Mouse (Mus musculus) midbrain, embryonic 16.5 days (tissue): ENCODE data around the gene Ctsg. TPM values are rescaled to one million over a fixed set of nuclear protein-coding genes. Genes with fewer than 3 reads are reported as not detected.
"Not testable (repeated sequence)": the region's sequence is repeated elsewhere in the genome, so short reads cannot be mapped to it uniquely, and the experiment has no call there.

ENCODE experiments used
- ATAC-seq: fragments of 200-750 bp; cut with Nextera tagmentation; 2 replicates; pipeline ENCODE4 v1.8.0; 2017; ENCODE audit warnings: moderate TSS enrichment
- H3K27ac ChIP-seq: fragments of 300-500 bp; sonication (generic); 2 replicates; pipeline ENCODE4 v1.5.1; 2014; ENCODE audit warnings: mild to moderate bottlenecking, low read length, mixed read lengths
- H3K27me3 ChIP-seq: fragments of 300-500 bp; sonication (generic); 2 replicates; pipeline ENCODE4 v1.6.1; 2014; ENCODE audit warnings: low read depth, low read length, mixed read lengths; ENCODE audit not compliant: control insufficient read depth, insufficient read depth
- H3K36me3 ChIP-seq: fragments of 300-500 bp; sonication (generic); 2 replicates; pipeline ENCODE4 v1.6.1; 2014; ENCODE audit warnings: mild to moderate bottlenecking, low read length, moderate library complexity, mixed read lengths; ENCODE audit not compliant: control insufficient read depth, insufficient read depth
- H3K4me1 ChIP-seq: fragments of 300-500 bp; sonication (generic); 2 replicates; pipeline ENCODE4 v1.6.1; 2014; ENCODE audit warnings: mild to moderate bottlenecking, low read length, mixed read lengths; ENCODE audit not compliant: control insufficient read depth, insufficient read depth
- H3K4me2 ChIP-seq: fragments of 300-500 bp; sonication (generic); 2 replicates; pipeline ENCODE4 v1.6.1; 2014; ENCODE audit warnings: mild to moderate bottlenecking, low read length, mixed read lengths
- H3K4me3 ChIP-seq: fragments of 300-500 bp; sonication (generic); 2 replicates; pipeline ENCODE4 v1.5.1; 2014; ENCODE audit warnings: low read depth, mild to moderate bottlenecking, low read length, moderate library complexity, mixed read lengths
- H3K9ac ChIP-seq: fragments of 300-500 bp; sonication (generic); 2 replicates; pipeline ENCODE4 v1.6.1; 2014; ENCODE audit warnings: low read depth, low read length, mixed read lengths
- H3K9me3 ChIP-seq: fragments of 300-500 bp; sonication (generic); replicated peaks from 2 replicates; pipeline ENCODE4 v1.6.1; 2014; ENCODE audit warnings: mild to moderate bottlenecking, low read length, mixed read lengths; ENCODE audit not compliant: control insufficient read depth, poor library complexity, severe bottlenecking
- WGBS: fragments of 180-500 bp; shearing (Covaris S2); extraction: QIAGEN DNeasy Blood & Tissue Kit; methylation state at CpG from one replicate; pipeline ENCODE4 v1.1.7; 2014; 5-methylcytosine and 5-hydroxymethylcytosine counted together
- polyA plus RNA-seq: library from polyadenylated mRNA; unstranded; fragments of >200 nt; fragmentation: Nextera tagmentation; extraction: Ambion mirVana; gene quantifications from 2 replicates; pipeline ENCODE4 v1.2.1, GENCODE M21; 2015

Ctsg gene
- polyA plus RNA-seq = not detected in 2 replicates

DNA sequence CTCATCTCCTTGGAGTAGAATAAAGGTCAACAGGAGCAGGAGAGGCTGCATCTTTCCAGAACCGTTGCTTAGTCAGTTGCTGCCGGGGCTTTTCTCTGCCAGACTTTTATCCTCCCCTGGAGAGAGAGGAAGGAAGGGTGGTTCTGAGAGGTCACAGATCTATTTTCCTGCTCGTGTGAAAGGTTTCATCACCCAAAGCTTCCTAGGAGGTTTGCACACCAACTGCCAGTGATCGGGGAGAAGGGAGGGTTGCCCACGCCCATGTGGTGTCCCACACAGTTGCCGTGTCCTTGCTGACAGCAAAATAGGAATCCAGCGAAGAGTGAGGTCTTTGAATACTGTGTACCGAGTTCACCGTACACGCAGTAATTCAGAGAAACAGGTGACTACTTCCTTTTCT lies at the start of gene Ctsg:
Ctsg (minus strand) TSS at position 189 of the 400 bp plus-strand sequence.
- 77% methylated on average over 10 of the region's 10 CpGs for WGBS
- ATAC-seq = no peak

DNA sequence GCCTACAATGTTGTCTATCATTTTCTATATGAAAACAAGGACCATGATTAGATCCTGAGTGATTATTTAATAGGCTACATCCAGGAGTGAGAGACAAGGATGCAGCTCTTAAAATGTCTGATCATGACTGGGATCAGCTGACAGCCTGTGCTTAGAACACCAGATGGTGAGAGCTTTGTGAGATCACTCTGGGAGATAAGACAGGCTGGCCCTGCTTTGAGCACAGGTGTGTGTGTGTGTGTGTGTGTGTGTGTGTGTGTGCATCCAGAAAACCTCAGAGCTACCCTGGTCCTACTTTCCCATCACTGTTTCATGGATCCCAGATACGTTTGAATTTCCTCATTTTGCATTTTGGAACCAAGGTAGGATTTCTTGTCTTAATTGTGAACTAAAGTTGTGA lies 31.3 kb upstream of the Ctsg start:
- WGBS = 71% methylated on average over 1 of the region's 1 CpGs
- not testable (repeated sequence) for ATAC-seq, H3K27ac ChIP-seq, H3K9ac ChIP-seq, H3K4me1 ChIP-seq, H3K36me3 ChIP-seq, H3K27me3 ChIP-seq, H3K9me3 ChIP-seq, H3K4me3 ChIP-seq, H3K4me2 ChIP-seq

More for the DNA sequence above, at the start of gene Ctsg:
- Histone ChIP-seq H3K27me3 (no peaks in the 10 kb centered on the region), H3K9ac (no peak within 1 kb of the TSS), H3K36me3 (no peaks in the 10 kb centered on the region), H3K4me3 (no peak within 1 kb of the TSS), H3K4me2 (no peak within 1 kb of the TSS), H3K9me3 (no peaks in the 10 kb centered on the region), H3K4me1 (no peaks in the 10 kb centered on the region), H3K27ac (no peak within 1 kb of the TSS)

DNA sequence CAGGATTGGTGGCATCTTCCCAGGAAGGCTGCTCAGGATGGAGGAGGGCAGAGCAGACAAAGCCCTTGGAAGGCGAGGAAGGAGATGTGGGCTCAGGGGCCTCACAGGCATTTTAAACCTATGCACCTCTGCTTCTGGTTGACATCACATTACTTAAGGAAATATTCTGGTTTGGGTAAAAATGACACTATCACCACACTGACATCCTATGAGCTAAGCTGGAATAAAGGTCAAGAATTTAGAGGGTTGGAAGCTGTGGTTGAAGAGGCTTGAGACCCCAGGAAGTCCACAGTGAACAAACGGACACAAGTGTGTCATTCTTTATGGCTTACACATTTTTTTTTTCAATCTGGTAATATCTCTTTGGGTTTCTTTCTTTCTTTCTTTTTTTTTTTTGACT lies 30.1 kb upstream of the Ctsg start, which contains the start of gene Gzmd:
Gzmd (minus strand) TSS at position 101 of the 400 bp plus-strand sequence.
- H3K4me2 ChIP-seq, ATAC-seq: not testable (repeated sequence)
- whole genome bisulfite sequencing = 85% methylated on average over 2 of the region's 2 CpGs

GRCm38 (mm10) chr14:56128341-56128740 lies 26.0 kb upstream of the Ctsg start:
- H3K36me3 ChIP-seq = no peaks in the 10 kb centered on the region
- no peak overlapping the region for H3K9ac ChIP-seq
- no peaks in the 10 kb centered on the region for H3K4me1 ChIP-seq
- no peak overlapping the region for H3K4me3 ChIP-seq
- no peaks in the 10 kb centered on the region for H3K27me3 ChIP-seq
- 42% methylated on average over 3 of the region's 3 CpGs for WGBS
- no peak overlapping the region for H3K4me2 ChIP-seq
- H3K27ac ChIP-seq = no peak overlapping the region
- H3K9me3 ChIP-seq = no peaks in the 10 kb centered on the region
- ATAC-seq = no peak

More for the DNA sequence above, 30.1 kb upstream of the Ctsg start, which contains the start of gene Gzmd:
- not testable (repeated sequence) for H3K9me3 ChIP-seq, H3K9ac ChIP-seq, H3K27ac ChIP-seq, H3K4me1 ChIP-seq, H3K27me3 ChIP-seq, H3K4me3 ChIP-seq, H3K36me3 ChIP-seq

- Histone ChIP-seq H3K4me1 (no peaks in the 10 kb centered on the region), H3K4me2 (no peak overlapping the region), H3K9me3 (no peaks in the 10 kb centered on the region), H3K9ac (no peak overlapping the region), H3K36me3 (no peaks in the 10 kb centered on the region), H3K4me3 (no peak overlapping the region), H3K27ac (no peak overlapping the region), H3K27me3 (no peaks in the 10 kb centered on the region)
- 80% methylated on average over 3 of the region's 3 CpGs for WGBS
- no peak for ATAC-seq
These were observed 21.1 kb upstream of the Ctsg start for GRCm38 (mm10) chr14:56123516-56123915.

GRCm38 (mm10) chr14:56120525-56120924 lies 18.2 kb upstream of the Ctsg start, which contains the start of gene Gzme:
Gzme (minus strand) TSS chr14:56120625.
- ATAC-seq = no peak
- Histone ChIP-seq H3K9ac (no peak within 1 kb of the TSS), H3K4me3 (no peak within 1 kb of the TSS), H3K27me3 (no peaks in the 10 kb centered on the region), H3K27ac (no peak within 1 kb of the TSS), H3K36me3 (no peaks in the 10 kb centered on the region), H3K4me1 (no peaks in the 10 kb centered on the region), H3K4me2 (no peak within 1 kb of the TSS), H3K9me3 (no peaks in the 10 kb centered on the region)

DNA sequence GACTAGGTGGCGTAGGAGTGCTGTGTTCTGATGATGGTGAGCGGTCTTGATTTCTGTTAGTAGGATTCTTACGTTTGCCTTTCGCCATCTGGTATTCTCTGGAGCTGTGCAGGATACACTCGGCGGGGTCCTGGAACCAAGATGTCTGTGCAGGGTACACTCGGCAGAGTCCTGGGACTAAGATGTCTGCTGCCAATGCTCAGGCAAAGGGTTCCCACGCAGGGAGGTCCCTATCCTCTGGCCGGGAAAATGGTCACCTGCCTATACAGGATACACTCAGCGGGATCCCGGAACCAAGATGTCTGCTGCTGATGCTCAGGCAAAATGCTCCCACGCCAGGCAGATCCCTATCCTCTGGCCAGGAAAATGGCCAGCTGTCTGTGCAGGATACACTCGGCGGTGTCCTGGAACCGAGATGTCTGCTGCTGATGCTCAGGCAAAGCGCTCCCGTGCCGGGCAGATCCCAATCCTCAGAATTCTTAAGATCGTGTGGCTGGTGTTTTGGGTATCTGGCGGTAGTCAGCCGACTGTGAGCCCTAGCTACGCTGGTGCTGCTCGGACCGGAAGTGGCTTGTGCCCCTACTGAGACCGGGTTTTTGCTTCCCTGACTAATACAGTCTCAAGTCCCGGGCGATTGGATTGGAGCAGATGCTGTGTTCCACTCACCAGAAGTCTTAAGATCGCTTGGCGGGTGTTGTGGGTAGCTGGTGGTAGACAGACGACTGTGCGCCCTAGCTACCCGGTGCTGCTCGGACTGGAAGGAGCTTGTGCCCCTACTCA lies 13.3 kb upstream of the Ctsg start:
- not testable (repeated sequence) for H3K4me3 ChIP-seq
- 93% methylated on average over 33 of the region's 33 CpGs for WGBS

GRCm38 (mm10) chr14:56105447-56106180 lies 3.2 kb upstream of the Ctsg start:
- H3K27me3 ChIP-seq = no peaks in the 10 kb centered on the region
- H3K27ac ChIP-seq = no peak overlapping the region
- no peaks in the 10 kb centered on the region for H3K36me3 ChIP-seq
- H3K9me3 ChIP-seq = no peaks in the 10 kb centered on the region
- H3K4me1 ChIP-seq = no peaks in the 10 kb centered on the region
- no peak for ATAC-seq
- no peak overlapping the region for H3K9ac ChIP-seq
- no peak overlapping the region for H3K4me3 ChIP-seq
- no peak overlapping the region for H3K4me2 ChIP-seq
- WGBS = 81% methylated on average over 13 of the region's 13 CpGs

More for the DNA sequence above, 13.3 kb upstream of the Ctsg start:
- not testable (repeated sequence) for H3K27ac ChIP-seq, H3K36me3 ChIP-seq, H3K9me3 ChIP-seq, ATAC-seq, H3K4me2 ChIP-seq, H3K9ac ChIP-seq, H3K4me1 ChIP-seq, H3K27me3 ChIP-seq

DNA sequence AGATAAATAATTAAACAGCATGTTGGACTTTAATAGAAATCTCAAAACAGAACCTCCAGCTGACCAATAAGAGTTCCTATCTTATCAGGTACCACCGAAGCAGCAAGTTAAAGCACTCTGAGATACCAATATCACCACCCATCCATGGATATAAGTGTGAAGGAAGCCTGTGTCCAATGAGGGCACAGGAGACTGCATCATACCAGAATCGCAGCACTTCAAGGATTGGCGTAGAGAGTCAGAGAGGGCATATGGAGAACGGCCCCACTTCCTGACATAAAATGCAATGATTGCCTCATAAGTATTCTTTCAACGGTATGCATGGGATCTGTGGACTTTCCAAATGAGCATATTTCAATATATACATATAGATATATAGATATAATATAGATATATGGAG lies 2.6 kb upstream of the Ctsg start:
- Histone ChIP-seq H3K4me2 (no peak overlapping the region), H3K4me3 (no peak overlapping the region), H3K9me3 (no peaks in the 10 kb centered on the region), H3K4me1 (no peaks in the 10 kb centered on the region), H3K9ac (no peak overlapping the region), H3K27ac (no peak overlapping the region), H3K27me3 (no peaks in the 10 kb centered on the region), H3K36me3 (no peaks in the 10 kb centered on the region)
- 93% methylated on average over 5 of the region's 5 CpGs for WGBS
- no peak for ATAC-seq
